Comparison of ENCODE assay signal across 8 mouse cellular contexts in the genomic region with DNA sequence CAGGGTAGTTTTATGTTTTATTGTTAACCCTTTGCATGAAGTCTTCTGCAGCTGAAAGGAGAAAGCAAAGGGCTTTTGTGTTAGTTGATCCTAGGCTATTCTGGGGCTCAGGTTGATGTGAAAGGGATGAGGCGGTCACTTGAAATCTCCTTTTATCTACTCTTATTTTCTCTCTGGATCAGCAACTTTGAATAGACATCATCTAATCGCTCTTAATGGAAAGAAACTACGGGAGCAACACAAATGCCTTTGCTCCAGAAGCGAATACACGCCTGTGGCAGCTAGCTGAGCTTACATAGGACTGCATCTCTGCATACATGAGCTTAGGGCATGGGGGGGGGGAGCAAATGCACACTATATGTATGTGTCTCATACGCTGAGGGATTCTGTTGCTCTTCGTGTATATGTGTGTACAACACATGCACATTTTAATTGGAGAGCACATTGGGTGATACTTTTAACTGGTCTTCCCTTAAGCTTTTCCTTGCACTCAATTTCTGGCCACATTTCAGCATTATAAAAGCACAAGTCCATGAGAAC. TPM values are rescaled to one million over a fixed set of nuclear protein-coding genes. Genes with fewer than 3 reads are reported as not detected.
DNase-seq lines count a peak whose midpoint lies in the region; ATAC-seq and TF ChIP-seq lines count a peak whose summit lies in the region.
"Had no signal": no experiment of that assay in that cellular context is flagged by ENCODE, and none has a peak within 500 bp of the region (broad histone marks: within the 10 kb centered on the region; RNA-seq: fewer than 3 reads in every experiment).

No protein-coding gene starts in this region.

- intact Hi-C loops in left cerebral cortex, adult 2 months (cut with DNase I), result no loop called here
- intact Hi-C loops in left cerebral cortex, postnatal 4 days (cut with DNase I), result loop anchor here (10.0 kb wide), 4 partner anchors 238 to 1638 kb away; no protein-coding TSS in a partner anchor

- H3K9me3 ChIP-seq in embryonic facial prominence, embryonic 13.5 days, result no peaks in the 10 kb centered on the region
- no peaks in the 10 kb centered on the region for H3K9me3 ChIP-seq in hindbrain, embryonic 16.5 days (ENCODE audit: control insufficient read depth, low read length)
- H3K9me3 ChIP-seq in stomach, embryonic 16.5 days (replicated peaks; ENCODE audit: control insufficient read depth, low read length), result no peaks in the 10 kb centered on the region

- peaks cover 27% of the 10 kb centered on the region for H3K4me1 ChIP-seq in embryonic facial prominence, embryonic 13.5 days
- H3K4me1 ChIP-seq in hindbrain, embryonic 16.5 days (ENCODE audit: control insufficient read depth, insufficient read depth, low read depth, low read length), result peaks cover 32% of the 10 kb centered on the region
- peaks cover 18% of the 10 kb centered on the region for H3K4me1 ChIP-seq in stomach, embryonic 16.5 days (ENCODE audit: control insufficient read depth, insufficient read depth, low read length)

- TF ChIP-seq CTCF in left cerebral cortex, adult 2 months (IDR thresholded peaks at IDR 0.05), result no peak

- ATAC-seq in embryonic facial prominence, embryonic 13.5 days (ENCODE audit: insufficient number of reproducible peaks, insufficient read depth, low FRiP score, low TSS enrichment, low read depth), result no peak
- no peak for ATAC-seq in hindbrain, embryonic 16.5 days
- no peak for ATAC-seq in stomach, embryonic 16.5 days (ENCODE audit: insufficient read depth, low FRiP score)
- ATAC-seq in megakaryocyte-erythroid progenitor cell, adult 5-6 weeks (replicated peaks; ENCODE audit: low FRiP score, low TSS enrichment, poor library complexity, severe bottlenecking), result no peak

- no peak for DNase-seq in left cerebral cortex, adult 2 months (ENCODE audit: extremely low spot score in 1 of 2, low spot score in 2 of 2)
- no peak for DNase-seq in left cerebral cortex, postnatal 4 days
- DNase-seq in spleen, postnatal 4 days (ENCODE audit: low spot score in 2 of 2), result no peak
- DNase-seq: lung, embryonic 14.5 days had no signal

- peak overlapping the region; percentile 54 for H3K4me3 ChIP-seq in left cerebral cortex, adult 2 months
- H3K4me3 ChIP-seq in embryonic facial prominence, embryonic 13.5 days, result no peak overlapping the region
- H3K4me3 ChIP-seq in hindbrain, embryonic 16.5 days (ENCODE audit: low read length), result peak overlapping the region; percentile 16
- peak overlapping the region; percentile 12; the same call in 1 of the 2 replicates for H3K4me3 ChIP-seq in stomach, embryonic 16.5 days (replicated peaks; ENCODE audit: low read length)

- H3K9ac ChIP-seq in embryonic facial prominence, embryonic 13.5 days, result no peak overlapping the region
- peak overlapping the region; percentile 17; the same call in 1 of the 2 replicates for H3K9ac ChIP-seq in hindbrain, embryonic 16.5 days (ENCODE audit: low read depth, low read length)
- H3K9ac ChIP-seq in stomach, embryonic 16.5 days (ENCODE audit: low read length), result no peak overlapping the region
- H3K9ac ChIP-seq: lung, embryonic 14.5 days had no signal

- peak overlapping the region; percentile 99 for H3K27ac ChIP-seq in left cerebral cortex, adult 2 months
- H3K27ac ChIP-seq in embryonic facial prominence, embryonic 13.5 days, result no peak overlapping the region
- no peak overlapping the region for H3K27ac ChIP-seq in hindbrain, embryonic 16.5 days (ENCODE audit: low read depth, low read length)
- no peak overlapping the region for H3K27ac ChIP-seq in stomach, embryonic 16.5 days (ENCODE audit: low read length)

- WGBS in embryonic facial prominence, embryonic 13.5 days, result 45% methylated on average over 7 of the region's 7 CpGs
- 26% methylated on average over 7 of the region's 7 CpGs for WGBS in hindbrain, embryonic 16.5 days
- 47% methylated on average over 7 of the region's 7 CpGs for WGBS in stomach, embryonic 16.5 days

- H3K4me2 ChIP-seq in embryonic facial prominence, embryonic 13.5 days, result peak overlapping the region; percentile 12; the same call in 1 of the 2 replicates
- peak overlapping the region; percentile 49 for H3K4me2 ChIP-seq in hindbrain, embryonic 16.5 days (ENCODE audit: low read length)
- peak overlapping the region; percentile 44 for H3K4me2 ChIP-seq in stomach, embryonic 16.5 days (ENCODE audit: low read depth, low read length)
- H3K4me2 ChIP-seq: lung, embryonic 14.5 days had no signal

- H3K27me3 ChIP-seq in embryonic facial prominence, embryonic 13.5 days, result peaks cover 94% of the 10 kb centered on the region
- H3K27me3 ChIP-seq in hindbrain, embryonic 16.5 days (replicated peaks; ENCODE audit: control insufficient read depth, insufficient read depth, low read length), result no peaks in the 10 kb centered on the region
- H3K27me3 ChIP-seq in stomach, embryonic 16.5 days (ENCODE audit: control insufficient read depth, insufficient read depth, low read length), result 0 out of 2 replicates have a peak, but pooled peaks cover 14% of the 10 kb centered on the region

- H3K36me3 ChIP-seq in embryonic facial prominence, embryonic 13.5 days, result no peaks in the 10 kb centered on the region
- H3K36me3 ChIP-seq in hindbrain, embryonic 16.5 days (ENCODE audit: control insufficient read depth, insufficient read depth, low read length), result no peaks in the 10 kb centered on the region
- H3K36me3 ChIP-seq in stomach, embryonic 16.5 days (ENCODE audit: control insufficient read depth, insufficient read depth, low read length), result no peaks in the 10 kb centered on the region

RNA-seq across cellular contexts. Expression of a gene that starts 7.4 kb away (rescaled TPM):
- 100 to 1,000 TPM; 118 to 125 TPM for total RNA-seq in left cerebral cortex, adult 2 months (2021)
- total RNA-seq in left cerebral cortex, postnatal 4 days (2021), result 100 to 1,000 TPM; 214 to 215 TPM
- 14.1 and 15.8 TPM in 2 replicates for polyA plus RNA-seq in embryonic facial prominence, embryonic 13.5 days (2015; fragmentation: Nextera tagmentation; extraction: Ambion mirVana)
- polyA plus RNA-seq in hindbrain, embryonic 16.5 days (2015; fragmentation: Nextera tagmentation; extraction: Ambion mirVana), result 42.9 and 44.3 TPM in 2 replicates
- 9.1 and 12.6 TPM in 2 replicates for polyA plus RNA-seq in stomach, embryonic 16.5 days (2015; fragmentation: Nextera tagmentation; extraction: Ambion mirVana)
- total RNA-seq in megakaryocyte-erythroid progenitor cell, adult 5-6 weeks (2014; fragmentation: Nextera tagmentation), result not detected in 2 replicates
- not detected in 2 replicates for total RNA-seq in megakaryocyte-erythroid progenitor cell, adult 5-6 weeks (2017)

Comparison
In these comparisons a context has a peak if more than half of its experiments do, and no peak if none do; other contexts are left out.
1. RNA of a gene that starts 7.4 kb away (total RNA-seq): 214 to 215 TPM in left cerebral cortex, postnatal 4 days and 118 to 125 TPM in left cerebral cortex, adult 2 months; not detected in megakaryocyte-erythroid progenitor cell, adult 5-6 weeks; every median in the first group is over 100 times any median in the second.
2. Peak in every context shown above with its lines, with median percentiles within 50 percentile points of each other: H3K4me2 ChIP-seq.